Mouse (Mus musculus) heart, postnatal 25 days (tissue): ENCODE data around the gene Gm11273. TPM values are rescaled to one million over a fixed set of nuclear protein-coding genes. Genes with fewer than 3 reads are reported as not detected.
"Not testable (repeated sequence)": the region's sequence is repeated elsewhere in the genome, so short reads cannot be mapped to it uniquely, and the experiment has no call there.

Source experiments
- DNase-seq: peaks from one replicate; pipeline ENCODE4 v3.0.0; 2022; ENCODE audit warnings: low spot score
- intact Hi-C: fragments of 180-260 bp; cut with DNase I; formaldehyde crosslinking; loops from one replicate; pipeline ENCODE4 v1.15.1; 2025
- total RNA-seq, 2 experiments: library from RNA; stranded (reverse); gene quantifications; 2 replicates each; pipeline ENCODE4 v1.2.3; 2021

Gene Gm11273
- 100 to 1,000 TPM; 251 to 252 TPM for total RNA-seq

DNA sequence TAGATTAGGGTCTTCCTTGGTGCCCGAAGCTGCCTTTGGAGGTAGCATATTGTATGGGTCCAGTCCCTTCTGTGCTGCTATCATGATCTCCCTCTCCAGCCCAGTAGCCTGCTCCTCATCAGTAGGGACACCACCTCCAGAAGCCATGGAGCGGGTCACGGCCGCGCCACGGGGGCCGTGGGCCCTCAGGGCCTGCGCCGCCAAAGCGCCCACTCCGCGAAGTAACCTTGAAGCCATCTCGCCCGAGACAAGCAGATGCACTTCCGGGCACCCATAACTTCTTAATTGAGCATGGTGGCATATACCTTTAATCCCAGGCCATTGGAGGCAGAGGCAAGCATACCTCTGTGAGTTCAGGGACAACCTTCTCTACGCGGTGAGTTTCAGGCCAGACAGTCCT lies at the start of gene Gm11273:
Gene Gm11273 (minus strand): TSS at position 237 of the 400 bp plus-strand sequence.
- DNase-seq, intact Hi-C loops: not testable (repeated sequence)

DNA sequence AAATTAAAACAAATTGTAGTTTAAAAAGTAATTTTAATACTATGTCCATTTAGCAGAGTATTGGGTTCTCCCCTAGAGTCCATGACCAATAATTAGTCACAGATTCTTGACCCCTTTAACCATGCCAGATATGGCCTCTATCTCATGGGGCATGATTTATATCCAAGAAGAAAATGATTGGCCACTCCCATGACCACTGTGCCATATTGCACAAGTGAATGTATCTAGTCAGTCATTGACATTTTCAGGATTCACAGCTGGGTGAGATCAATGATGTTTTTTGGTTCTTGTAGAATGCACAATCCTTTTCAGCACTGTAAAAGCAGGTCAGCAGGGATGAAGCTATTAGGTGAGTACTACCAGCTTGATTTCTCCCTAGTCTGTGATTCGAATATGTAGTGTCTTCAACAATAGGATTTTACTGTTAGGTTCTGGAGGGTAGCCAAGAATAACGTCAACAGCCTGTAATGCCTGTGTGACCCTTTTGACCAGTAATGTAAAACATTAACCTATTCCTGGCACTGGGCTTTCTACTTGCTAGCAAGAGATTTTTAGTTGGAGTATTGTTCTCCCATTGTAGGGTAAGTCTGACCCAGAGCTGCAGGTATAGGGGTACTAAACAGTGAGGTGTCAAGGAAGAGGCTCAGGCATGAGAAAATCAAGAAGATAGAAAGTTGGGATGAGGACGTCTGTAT lies 49.3 kb upstream of the Gm11273 start:
- intact Hi-C loops = no loop called here
- no peak for DNase-seq

DNA sequence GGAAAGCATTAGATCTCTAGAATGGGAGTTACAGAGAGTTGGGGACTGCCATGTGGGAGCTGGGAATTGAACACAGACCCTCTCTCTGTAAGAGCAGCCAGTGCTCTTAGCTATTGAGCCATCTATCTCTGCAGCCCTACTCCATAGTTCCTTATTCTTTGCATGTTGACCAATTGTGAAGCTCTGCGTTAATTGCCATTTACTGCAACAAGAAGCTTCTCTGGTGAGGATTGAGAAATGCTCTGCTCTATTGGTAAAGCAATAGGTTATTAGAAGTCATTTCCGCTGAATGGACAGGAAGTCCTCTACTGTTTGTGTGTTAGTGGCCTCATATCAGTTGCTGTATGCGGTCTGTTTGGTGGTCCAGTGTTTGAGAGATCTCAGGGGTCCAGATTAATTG lies 48.3 kb upstream of the Gm11273 start:
- intact Hi-C loops = no loop called here
- DNase-seq = no peak

DNA sequence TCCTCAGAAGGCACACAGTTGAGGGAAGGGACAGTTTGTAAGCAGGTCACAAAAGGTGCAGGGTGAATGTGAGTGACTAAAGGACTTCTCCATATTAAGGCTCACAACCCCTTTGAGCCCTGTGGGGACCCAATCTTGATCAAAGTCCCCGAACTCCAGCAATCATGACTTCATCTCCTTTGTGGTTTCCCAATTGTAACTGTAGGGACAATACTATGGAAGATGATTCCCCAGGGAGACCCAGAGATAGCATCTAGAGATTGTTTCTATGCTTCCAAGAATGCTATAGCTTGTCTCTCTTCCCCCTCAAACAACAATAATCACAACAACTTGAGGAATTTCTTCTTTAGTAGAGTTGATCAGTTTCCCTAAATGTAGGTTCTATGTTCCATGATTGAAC lies 41.5 kb upstream of the Gm11273 start, which contains the start of gene Olfr1366:
Gene Olfr1366 (minus strand): TSS at position 101 of the 400 bp plus-strand sequence.
- DNase-seq = no peak
- intact Hi-C loops = no loop called here

DNA sequence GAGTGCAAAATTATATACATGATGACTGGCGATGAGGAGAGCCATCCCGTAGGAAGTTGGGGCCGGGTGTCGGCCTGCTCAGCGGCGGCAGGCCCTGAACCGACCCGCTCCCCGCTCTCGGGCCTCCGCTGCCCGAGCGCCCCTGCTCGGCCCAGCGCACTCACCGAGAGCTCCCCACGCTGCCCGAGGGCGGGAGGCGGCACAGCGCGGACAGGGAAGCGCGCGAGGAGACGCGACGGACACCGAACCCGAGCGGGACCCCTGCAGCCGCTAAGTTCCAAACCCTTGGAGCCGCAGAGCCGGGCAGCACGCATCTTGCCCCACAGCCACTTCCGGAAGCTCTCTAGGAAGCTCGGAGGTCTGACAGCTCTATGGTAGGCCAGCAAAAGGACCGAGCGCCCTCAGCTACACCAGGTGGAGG lies 29.6 kb upstream of the Gm11273 start, which contains the start of gene Zkscan8:
Gene Zkscan8 (minus strand): TSS at position 340 of the 421 bp plus-strand sequence.
- peak; percentile 74 for DNase-seq
- intact Hi-C loops = loop anchor here (1.0 to 5.0 kb wide), 7 partner anchors 24 to 182 kb away; partner anchors contain the start of genes Nkapl, Zkscan3, Zscan12 and Zscan26

DNA sequence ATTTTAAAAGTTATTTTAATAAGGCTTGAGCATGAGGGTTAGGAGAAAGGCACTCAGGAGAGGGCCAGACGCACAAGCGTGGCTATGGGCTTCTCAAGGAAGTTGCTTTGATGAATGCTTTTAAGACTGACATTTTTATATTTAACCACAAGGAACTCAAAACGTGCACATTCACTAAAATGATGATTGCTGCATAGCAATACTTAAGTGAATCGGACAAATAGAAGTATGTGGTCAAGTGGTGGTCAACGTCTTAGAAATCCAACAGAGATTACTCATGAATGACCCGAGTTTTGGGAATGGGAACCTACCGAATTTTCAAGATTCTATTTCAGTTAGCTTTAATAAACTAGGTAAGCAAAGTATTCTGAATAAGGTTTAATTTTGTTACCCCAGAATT lies 28.9 kb upstream of the Gm11273 start:
- no peak for DNase-seq
- intact Hi-C loops = loop anchor here (2.0 to 5.0 kb wide), 5 partner anchors 49 to 182 kb away; partner anchors contain the start of genes Nkapl, Zkscan3 and Zscan26

DNA sequence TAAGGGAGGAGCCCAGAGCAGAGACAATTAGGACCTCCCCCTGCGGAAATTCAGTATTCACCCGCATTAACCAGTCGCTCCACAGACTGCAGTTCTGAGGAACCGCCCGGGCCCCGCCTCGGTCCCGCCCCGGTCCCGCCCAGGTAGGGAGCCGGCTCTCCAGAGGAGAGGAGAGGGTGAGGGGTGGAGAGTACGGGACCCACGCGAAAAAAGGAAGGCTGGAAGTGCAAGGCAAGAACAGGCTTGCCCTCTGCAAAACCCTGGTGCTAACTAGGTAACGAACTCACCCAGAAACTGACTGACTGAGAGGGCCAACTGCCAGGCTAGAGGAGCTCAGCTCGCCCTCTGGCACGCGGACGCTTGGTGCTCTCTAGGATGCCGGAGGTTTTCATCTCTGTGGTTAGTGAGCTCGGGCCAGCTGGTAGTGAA lies 5.0 kb upstream of the Gm11273 start:
- DNase-seq = peak; percentile 63
- intact Hi-C loops = loop anchor here (1.0 to 5.0 kb wide), 4 partner anchors 25 to 97 kb away; partner anchors contain the start of genes Nkapl, Zkscan8 and Zscan26

DNA sequence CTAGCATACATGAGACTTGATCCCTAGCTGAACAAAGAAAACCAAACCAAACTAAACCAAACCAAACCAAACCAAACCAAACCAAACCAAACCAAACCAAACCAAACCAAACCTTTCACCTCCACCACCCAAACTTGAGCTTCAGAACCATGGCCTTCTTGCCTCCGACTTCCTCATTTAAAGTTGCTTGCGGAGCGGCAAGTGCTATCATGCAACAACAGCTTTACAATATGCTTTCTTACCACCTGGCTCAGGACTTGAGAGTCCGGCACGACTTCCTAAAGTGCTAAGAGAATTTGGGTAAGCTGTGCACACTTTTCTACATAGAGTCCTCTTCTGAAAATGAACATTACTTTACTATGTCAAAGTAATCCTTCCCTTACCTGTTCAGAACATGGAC lies 1.1 kb upstream of the Gm11273 start:
- DNase-seq = no peak
- intact Hi-C loops = no loop called here

DNA sequence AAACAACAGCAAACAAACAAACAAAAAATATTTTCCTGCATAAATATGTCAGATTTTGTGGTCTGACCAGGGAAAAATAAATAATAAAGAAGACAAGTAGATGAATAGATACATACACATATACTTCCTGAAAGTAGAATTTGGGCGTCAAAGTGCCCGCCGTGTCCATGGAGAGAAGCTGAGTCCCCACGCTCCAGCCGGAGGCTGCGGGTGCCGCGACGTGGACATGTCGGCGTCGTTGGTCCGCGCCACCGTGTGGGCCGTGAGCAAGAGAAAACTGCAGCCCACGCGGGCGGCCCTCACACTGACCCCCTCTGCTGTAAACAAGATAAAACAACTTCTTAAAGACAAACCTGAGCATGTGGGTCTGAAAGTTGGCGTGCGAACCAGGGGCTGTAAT lies 6.1 kb downstream of the Gm11273 start, which contains the start of gene AK157302:
Gene AK157302 (plus strand): TSS at position 144 of the 400 bp plus-strand sequence.
- intact Hi-C loops = no loop called here
- DNase-seq = no peak

DNA sequence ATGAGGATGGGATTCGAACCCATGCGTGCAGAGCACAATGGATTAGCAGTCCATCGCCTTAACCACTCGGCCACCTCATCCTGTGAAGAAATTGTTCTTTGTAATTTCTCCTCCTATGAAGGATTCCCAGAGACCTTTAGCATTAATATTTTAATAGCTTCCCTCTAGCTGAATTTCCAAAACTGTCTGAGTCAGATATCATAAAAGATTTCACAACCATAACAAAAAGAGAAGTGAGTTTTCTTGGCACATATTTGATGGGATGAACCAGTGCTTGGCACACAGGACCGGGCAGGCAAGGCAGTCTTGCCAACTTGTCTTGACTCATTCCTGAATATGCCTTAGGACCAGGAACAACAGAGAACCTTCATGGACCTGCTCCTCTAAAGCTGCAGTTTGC lies 8.4 kb downstream of the Gm11273 start:
- intact Hi-C loops = no loop called here

DNA sequence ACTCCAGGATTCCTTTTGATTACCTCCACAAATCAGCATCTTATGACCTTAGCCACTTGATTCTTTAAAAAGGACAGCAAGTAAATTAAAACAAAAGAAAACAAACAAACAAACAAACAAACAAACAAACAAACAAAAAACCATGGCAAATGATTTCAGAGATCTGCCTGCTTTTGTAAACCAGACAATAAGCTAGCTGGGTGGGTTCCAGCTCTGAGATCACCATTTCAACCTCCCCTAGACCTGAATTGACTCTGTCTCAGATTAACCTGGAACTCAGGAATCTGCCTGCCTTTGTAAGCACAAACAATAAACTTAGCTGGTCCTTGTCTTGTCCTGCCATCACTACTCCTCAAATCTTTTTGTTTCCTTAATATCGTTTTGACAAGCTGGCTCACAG lies 14.3 kb downstream of the Gm11273 start:
- DNase-seq = no peak
- intact Hi-C loops = no loop called here

More for the DNA sequence above, 8.4 kb downstream of the Gm11273 start:
- DNase-seq = no peak

DNA sequence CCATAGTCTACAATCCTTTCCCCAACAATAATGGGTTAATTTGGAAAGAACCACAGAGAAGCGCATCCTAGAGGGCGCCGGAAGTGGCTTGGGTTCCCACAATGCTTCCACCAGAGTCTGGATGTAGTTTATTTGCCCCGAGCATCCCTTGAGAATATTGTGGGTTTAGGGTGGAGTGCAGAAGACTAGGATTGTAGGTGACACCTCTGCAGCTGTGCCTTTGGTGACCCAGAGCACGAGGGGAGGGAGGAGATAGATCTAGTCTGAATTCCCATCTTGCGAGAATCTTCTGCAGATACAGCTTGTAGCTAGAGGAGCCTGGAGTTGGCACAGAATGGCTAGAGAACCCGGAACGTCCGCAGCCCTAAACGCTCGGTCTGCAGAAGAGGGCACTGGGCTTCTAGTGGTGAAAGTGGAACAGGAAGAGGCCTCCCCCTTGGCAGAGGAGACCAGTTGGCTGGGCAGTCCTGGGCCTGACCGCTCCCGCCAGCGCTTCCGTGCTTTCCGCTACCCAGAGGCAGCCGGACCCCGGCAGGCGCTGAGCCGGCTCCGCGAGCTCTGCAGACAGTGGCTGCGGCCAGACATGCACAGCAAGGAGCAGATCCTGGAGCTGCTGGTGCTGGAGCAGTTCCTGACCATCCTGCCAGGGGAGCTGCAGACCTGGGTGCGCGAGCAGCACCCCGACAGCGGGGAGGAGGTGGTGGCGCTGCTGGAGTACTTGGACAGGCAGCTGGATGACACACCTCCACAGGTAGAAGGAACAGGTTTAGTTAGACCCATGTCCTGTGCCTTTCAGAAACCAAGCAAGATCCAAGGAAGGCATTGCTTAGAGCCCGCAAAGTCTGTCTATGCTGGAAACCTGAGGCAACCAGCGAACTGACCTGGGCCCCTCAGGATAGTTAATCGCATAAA lies 22.2 kb downstream of the Gm11273 start, which contains the start of the genes Zkscan4 and Gm10065:
Gene Zkscan4 (plus strand): TSS at position 149 of the 912 bp plus-strand sequence.
Gene Gm10065 (minus strand): TSS at position 683 of the 912 bp plus-strand sequence.
- peak; percentile 30 for DNase-seq
- intact Hi-C loops = not testable (repeated sequence)

DNA sequence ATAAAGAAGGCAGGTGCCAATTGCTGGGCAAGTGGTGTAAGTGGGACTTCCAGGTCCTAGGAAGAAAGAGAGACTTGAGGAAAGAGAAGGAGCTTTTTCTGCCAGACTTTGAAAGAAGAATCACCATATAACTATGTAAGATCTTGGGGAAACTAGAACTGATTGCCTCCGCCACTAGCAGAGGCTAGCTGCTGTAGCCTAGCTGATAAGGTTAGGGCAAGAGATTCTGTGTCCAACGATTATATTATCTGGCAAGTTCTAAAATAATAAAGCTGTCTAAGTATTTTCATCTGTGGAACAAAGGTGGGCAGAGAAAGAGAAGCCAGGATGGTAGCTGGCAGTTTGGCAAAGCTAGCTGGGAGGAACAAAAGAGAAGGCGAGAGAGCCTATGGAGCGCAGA lies 28.8 kb downstream of the Gm11273 start:
- DNase-seq = no peak
- intact Hi-C loops = no loop called here

DNA sequence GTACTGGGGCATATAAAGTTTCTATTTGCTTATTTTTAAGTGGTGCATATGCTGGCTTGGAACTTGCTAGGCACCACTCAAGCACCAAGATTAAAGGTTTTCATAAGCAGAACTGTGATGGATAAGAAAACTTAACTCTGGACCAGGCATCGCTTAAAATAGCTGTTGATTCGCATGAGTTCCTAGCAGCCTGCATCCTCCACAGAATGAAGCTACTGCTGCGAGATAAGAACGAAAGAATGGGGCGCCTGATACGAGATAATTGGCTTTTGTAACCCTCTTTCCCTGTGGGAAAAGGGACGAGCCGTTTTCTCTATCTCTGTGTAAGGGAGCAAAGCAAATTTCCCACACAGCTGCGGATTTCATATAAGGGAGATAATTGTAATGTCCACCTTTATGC lies 32.1 kb downstream of the Gm11273 start:
- intact Hi-C loops = loop anchor here (5.0 kb wide), 2 partner anchors 38 to 63 kb away; partner anchors contain the start of gene Zkscan8

DNA sequence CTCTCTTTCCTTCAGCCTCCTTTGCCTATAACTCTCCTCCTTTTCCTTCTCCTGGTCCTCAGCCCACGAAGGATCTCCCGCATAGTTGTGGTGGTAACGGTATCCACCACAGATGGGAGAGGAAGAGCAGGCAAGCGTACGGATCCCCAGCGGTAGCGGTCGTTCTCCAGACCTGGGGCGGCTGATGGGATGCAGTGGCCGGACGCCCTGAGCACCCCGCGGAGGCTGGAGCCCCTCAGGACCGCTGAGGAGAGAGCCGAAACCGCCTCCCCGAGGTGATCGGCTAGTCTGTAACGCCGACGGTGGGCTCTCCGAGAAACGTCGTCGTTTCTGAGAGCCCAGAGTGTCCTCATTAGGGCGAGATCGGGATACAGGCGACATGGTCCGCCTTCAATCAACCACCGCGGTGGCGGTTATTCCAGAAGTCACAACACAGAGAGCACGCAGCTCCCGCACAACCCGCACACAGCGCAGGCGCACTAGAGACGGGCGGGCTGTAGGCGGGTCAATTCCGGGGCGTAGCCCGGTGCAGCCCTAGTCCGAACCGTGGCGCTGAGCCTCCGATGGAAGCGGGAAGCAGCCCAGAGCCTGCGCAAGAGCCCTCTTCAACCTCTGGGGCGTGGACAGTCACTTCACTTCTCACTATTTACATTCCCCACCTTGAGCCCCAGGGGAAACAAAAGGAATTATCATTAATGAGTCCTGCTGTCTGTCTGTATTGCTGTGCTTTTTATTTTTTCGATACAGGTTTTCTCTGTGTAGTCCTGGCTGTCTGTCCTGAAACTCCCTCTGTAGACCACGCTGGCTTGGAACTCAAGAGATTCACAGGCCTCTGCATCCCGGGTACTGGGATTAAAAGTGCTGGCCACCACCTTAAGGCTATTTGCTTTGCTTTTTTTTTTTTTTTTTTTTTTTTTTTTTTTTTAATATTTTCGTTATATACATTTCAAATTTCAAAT lies 32.9 kb downstream of the Gm11273 start, which contains the start of gene Nkapl:
Gene Nkapl (minus strand): TSS at position 449 of the 959 bp plus-strand sequence.
- DNase-seq = peak; percentile 65
- intact Hi-C loops = loop anchor here (5.0 kb wide), 2 partner anchors 39 to 64 kb away; partner anchors contain the start of gene Zkscan8

More for the DNA sequence above, 32.1 kb downstream of the Gm11273 start:
- no peak for DNase-seq

DNA sequence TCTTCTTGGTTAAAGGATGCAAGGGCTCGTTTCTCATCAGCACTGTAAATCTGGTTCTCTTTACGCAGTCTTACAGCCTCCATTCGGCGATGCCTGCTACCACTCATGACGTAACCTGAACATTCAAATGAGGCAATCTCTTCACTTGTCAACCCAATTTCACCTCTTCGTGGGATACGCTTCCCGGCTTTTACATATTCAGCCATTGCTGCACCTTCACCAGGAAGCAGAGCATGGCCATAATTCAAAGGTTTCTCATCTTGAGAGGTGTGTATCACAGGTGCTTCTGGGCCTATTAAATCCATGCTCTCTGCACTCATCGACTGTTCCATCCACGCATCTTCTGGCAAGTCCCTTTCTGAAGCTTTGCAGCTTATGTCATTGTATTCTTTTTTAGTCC lies 33.9 kb downstream of the Gm11273 start:
- intact Hi-C loops = loop anchor here (5.0 kb wide), 2 partner anchors 40 to 65 kb away; partner anchors contain the start of gene Zkscan8
- DNase-seq = no peak

DNA sequence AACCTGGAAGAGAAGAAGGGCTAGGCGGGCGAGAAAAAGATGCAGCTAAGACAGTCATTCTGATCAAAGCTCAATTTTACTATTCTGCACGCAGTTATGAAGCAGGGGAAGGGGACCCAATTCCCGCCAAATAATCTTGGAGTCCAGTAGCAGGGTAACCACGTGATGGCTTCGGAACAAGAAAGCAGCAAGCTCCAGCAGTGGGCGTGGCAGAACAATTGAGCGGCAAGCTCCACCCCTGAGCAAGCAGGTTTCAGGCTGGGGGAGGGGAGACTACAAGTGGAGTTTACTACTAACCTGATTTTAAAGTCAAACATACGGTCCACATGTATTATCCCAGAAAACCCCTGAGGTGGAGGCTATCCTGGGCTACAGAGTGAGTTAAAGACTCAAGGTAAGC lies 38.7 kb downstream of the Gm11273 start:
- intact Hi-C loops = not testable (repeated sequence)

DNA sequence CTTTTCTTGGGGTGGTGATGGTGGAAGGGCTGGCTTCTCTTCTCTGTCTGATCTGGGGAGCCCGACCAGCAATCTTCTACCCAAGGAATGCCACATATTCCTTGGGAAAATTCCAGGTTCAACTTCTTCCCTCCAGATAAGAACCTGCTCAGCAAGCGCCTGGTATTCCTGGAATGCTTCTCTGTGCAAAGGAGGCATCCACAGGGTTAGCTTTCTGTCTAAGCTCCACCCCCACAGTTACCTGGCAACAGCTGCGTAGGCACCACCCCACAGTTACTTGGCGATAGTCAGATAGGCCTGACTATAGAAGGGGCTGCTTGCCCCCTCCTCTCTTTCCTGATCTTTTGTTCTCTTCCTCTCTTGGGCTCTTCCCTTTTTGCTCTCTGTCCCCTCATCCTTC lies 44.9 kb downstream of the Gm11273 start:
- intact Hi-C loops = no loop called here
- DNase-seq = no peak

More for the DNA sequence above, 38.7 kb downstream of the Gm11273 start:
- DNase-seq = not testable (repeated sequence)

DNA sequence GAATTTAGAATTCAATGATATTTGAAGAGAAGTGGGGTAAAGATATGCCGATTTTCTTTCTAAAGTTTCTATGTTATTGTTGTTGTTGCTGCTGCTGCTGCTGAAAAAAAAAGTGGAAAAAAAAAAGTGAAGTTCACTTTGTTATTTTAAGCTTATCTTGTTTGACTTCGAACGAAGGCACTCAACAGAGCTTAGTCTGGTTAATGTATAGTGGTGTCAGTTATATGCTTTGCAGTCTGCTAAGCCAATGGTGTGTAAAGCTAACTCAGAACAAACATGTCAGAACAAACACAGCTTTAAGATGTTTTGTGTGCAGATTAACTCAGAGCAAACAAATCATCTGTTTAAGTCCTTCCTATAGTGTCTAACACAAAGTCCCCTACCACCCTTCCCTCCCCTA lies 47.1 kb downstream of the Gm11273 start:
- DNase-seq = no peak
- intact Hi-C loops = no loop called here
